Mouse (Mus musculus) large intestine, adult 2 months (tissue): ENCODE measurements at regions not wholly inside any gene's neighbourhood (a gene's known extent, or its start where the extent isn't known, plus 50 kb on each side); places are given as distances from the start of the nearest gene placed in this dataset.
"Not testable (repeated sequence)": the region's sequence is repeated elsewhere in the genome, so short reads cannot be mapped to it uniquely, and the experiment has no call there.

Experiments used
- DNase-seq: peaks from one replicate; pipeline ENCODE4 v3.0.0-alpha.2; 2012; ENCODE audit warnings: low read depth, low spot score
- WGBS: fragments of 180-500 bp; shearing (Covaris S2); methylation state at CpG from one replicate; pipeline ENCODE4 v1.1.7; 2018; 5-methylcytosine and 5-hydroxymethylcytosine counted together

DNA sequence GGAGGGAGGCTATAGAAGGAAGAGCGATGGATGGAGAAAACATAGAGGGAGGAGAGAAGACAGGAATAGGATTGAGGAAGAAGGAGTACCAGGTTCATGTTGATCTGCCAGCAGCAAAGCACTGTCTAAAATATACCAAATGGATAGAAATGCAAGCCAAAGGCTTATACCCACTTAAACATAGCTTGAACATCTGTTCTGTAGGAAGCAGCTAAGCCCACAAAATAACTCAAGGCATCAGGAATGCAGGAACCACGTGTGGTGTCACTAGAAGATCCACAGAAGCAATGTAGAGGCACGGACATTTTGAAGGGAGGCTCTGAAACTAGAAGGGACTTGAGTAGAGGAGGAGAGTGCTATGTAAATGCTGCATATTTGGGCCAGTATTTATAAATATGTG lies 78.9 kb downstream of the Smgc start:
- WGBS, result 57% methylated on average over 3 of the region's 3 CpGs
- no peak for DNase-seq

DNA sequence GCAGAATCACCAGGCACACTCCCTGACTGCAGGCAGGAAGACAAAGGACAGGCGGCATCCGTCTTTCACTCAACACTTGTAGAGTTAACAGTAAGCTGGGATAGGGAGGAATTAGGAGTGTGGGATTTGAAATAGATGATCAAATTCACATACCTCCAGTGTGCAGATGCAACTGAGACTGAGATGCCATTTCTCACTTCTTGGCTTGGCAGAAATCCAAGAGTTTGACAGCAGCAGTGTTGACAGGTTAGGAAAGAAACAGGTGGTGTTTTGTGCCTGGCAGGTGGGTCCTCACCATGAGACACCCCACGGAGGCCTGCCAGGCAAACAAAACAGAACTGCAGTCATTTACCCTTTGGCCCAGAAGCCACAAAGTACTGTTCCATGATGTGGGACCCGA lies 79.8 kb downstream of the Smgc start:
- WGBS, result 54% methylated on average over 4 of the region's 4 CpGs
- DNase-seq, result no peak

DNA sequence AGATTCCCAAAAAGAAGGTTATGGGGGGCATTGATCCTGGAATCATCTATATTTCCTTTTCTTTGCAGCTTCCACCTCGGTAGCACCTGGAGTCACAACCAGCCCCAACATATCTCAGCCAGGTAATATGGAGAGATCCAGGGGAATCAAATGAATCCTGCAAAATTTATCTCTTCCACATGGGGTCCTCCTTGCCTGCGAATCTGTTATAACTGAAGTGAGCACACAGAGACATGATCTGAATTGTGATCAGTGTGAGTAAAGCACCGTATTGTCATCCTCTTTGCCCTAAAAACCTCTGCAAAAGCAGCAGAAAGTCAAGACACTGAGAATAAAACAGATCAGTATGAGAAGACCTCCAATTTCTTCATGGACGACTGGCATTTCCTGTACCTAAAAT lies 86.5 kb downstream of the Smgc start:
- no peak for DNase-seq
- WGBS, result 76% methylated on average over 4 of the region's 4 CpGs

DNA sequence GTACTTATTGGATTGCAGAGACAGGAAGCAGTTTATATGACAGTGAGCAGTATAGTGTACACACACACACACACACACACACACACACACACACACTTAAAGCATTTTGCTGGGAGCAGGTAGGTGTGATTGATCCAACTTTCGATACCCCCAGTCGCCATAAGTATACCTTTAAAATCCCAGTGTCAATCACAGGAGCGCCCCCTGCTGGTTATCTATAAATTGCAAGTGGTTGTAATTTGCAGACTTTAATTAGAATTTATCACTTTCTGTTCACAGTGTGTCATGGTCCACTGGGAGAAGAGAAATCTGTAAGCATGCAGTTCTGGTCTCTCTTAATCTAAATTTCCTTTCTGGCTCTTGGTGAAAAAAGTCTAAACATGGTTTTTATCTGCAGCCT lies 89.4 kb downstream of the Smgc start:
- DNase-seq, result peak; percentile 18
- WGBS, result 12% methylated on average over 3 of the region's 3 CpGs

DNA sequence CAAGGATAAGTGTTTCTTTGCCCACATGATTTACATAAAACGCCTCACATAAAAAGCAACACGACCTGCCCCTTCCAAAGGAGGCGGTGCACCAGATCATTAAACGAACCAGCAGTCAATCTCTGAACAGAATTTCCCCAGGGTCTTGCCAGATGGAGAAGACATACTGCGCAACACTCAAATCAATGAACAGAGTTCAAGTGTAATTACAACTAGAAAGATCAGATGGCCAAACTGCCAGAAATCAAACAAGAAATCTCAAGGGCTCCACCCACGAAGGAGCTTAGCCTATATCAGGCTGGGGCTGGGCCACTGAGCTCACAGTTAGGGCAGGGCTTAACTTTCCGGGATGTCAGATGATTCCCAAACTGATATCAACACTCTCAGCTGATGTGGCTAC lies 90.4 kb downstream of the Smgc start:
- WGBS, result 59% methylated on average over 7 of the region's 7 CpGs
- no peak for DNase-seq

DNA sequence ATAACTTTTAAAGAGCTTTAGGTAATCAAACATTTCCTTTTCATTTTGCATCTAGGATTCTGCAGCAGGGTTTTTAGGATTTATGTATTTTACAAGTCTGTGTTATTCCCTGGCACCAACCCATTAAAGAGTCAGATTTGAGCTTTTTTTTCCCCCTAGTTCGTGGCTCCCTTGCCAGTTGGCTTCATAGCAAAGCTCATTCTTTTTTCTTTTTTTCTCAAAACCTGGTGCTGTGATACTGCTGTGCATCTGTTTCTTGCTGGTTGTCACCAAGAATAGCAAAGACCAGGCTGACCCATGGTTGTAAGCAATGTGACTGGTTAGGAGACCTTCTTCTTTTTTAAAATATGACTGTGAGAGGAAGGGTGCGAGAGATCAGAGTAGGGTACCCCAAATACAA lies 93.7 kb upstream of the Cntn1 start:
- DNase-seq, result no peak
- 65% methylated on average over 2 of the region's 2 CpGs for WGBS

DNA sequence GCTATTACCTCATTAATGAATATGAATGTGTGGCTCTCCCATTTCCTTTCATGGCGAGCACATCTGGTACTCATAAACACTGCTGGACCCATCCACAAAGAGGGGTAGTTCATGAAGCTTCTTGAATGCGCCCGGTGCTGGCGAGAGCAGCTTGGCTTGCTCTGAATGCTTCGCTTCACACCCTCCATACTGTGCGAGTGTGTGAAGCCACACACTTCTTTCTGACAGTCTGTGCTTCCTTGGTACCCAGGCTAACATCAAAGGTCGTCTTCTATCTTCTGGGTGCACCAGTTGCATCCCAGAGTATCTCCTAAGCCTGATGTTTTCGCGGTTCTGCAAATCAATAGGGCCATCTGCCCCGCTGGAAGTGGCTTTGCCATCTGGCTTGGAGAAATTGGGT lies 85.8 kb upstream of the Cntn1 start:
- no peak for DNase-seq
- 71% methylated on average over 10 of the region's 10 CpGs for whole genome bisulfite sequencing

DNA sequence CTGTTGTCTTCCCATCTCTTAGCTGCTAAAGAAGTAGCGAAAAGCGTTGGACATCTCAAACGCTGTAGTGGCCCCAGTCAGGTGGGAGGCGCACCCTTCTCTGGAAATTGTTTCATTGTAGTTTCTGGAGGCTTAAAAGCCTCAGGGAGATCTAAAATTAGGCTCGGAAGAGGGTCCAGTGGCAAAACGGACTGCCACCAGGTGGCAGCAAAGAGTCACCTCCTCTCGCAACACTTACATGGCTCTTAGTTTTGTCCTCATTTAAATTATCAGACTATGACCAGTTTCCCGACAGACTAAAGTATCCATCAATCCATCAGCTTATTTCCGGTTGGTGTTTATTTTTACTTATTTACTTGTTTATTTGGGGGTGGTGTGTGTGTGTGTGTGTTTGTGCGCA lies 81.6 kb upstream of the Cntn1 start:
- no peak for DNase-seq
- WGBS, result 26% methylated on average over 10 of the region's 10 CpGs

DNA sequence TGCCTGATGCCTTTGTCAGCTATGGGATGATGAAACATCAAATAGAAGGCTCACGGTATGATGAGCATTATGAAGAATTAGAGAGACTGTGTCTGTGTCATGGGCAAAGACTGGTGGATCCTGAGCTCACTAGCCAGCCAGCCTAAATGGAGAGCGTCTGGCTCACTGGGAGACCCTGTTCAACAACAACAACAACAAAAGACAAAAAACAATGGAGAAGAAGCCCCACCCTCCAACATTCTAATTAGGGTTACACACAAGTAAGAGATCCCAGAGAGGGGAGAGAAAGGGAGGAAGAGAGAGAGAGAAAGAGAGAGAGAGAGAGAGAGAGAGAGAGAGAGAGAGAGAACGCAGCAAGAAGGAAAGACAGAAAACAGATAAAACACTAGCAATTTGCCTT lies 79.6 kb upstream of the Cntn1 start:
- WGBS, result 64% methylated on average over 3 of the region's 3 CpGs
- DNase-seq, result no peak

DNA sequence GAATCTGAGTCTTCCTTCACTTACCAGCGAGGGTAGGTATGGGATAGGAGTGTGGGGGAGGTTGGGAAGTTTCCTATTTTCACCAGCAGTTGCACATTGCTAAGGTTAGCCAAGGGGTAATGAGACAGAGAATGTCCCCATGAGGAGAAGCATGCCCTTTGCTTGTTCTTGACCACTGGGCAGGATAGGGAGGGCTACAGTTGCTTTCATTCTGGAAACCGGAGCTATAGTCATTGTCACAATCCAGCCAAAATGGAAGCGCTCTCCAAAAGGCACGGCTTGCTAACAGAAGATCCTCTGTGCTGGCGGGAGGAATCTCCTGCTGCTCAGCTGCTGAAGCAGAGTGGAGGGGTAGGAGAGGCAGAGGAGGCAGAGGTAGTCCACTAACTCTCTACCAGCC lies 79.1 kb upstream of the Cntn1 start:
- no peak for DNase-seq
- 40% methylated on average over 5 of the region's 5 CpGs for WGBS

DNA sequence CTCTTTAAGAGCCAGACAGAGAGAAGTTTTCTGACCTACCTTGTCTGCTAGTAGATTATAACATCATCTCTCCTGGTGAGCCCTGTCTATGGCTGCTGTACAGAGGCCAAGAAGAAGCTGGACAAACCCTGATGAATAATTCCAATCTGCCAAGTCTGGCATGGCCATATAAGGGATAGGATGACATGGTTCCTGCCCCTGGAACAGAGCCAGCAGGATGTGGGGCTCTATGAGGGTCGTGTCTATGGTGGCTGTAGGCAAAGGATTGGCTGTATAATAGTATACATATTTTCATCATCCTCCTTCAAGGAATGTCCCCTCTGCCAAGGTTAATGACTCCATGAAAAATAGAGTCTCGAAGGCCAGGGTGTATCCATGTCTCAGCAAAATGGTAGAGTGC lies 75.4 kb upstream of the Cntn1 start:
- DNase-seq, result no peak
- 38% methylated on average over 2 of the region's 2 CpGs for WGBS

DNA sequence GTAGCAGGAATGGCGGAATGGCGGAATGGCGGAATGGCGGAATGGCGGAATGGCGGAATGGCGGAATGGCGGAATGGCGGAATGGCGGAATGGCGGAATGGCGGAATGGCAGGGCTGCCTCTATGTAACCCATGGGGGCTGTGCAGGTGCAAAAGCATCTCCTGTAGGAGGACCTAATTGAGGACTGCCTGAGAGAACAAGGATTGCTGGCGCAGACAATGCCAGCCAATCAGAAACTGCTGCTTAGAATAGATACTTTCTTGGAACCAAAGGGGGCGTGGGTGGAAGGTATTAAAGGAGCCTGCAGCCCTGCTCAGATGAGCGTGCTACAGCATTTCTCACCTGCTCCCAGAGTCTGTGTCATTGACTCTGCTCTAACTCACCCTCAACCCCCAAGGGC lies 67.8 kb upstream of the Cntn1 start:
- 97% methylated on average over 15 of the region's 15 CpGs for WGBS
- not testable (repeated sequence) for DNase-seq

DNA sequence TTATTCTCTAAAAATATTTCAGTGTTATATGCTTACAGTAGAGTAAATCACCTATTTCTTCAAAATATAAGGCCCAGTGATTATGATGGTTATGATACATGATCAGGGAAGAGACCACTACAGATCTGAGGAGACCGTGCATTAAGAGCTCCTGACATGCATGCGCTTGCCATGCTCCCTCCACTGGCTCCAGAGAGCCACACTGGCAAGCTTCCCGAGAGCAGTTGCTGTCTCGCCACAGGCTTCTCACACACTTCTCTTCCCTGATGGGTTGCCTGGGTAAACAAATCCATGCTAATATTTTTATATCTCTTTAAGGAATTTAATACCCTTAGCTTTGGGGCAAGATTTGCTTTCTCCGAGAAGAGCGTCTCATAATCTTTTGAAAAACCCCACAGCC lies 50.9 kb upstream of the Cntn1 start:
- 76% methylated on average over 6 of the region's 6 CpGs for WGBS
- DNase-seq, result no peak
